Mouse (Mus musculus): ENCODE measurements around the gene Gm28551. TPM values are rescaled to one million over a fixed set of nuclear protein-coding genes. Genes with fewer than 3 reads are reported as not detected.
"Not testable (repeated sequence)": the region's sequence is repeated elsewhere in the genome, so short reads cannot be mapped to it uniquely, and the experiment has no call there.

Gene Gm28551
- total RNA-seq (2021), result not detected
- long read RNA-seq, experiment 1, result 0 reads
- long read RNA-seq, experiment 2, result 0 reads

GRCm38 (mm10) chr1:53352327-53353261, at the start of gene Gm28551, which contains the start of the genes Asdurf and Asnsd1:
Gm28551 (minus strand) TSS chr1:53352667.
Asdurf (minus strand) TSS chr1:53352619.
Asnsd1 (minus strand) TSS chr1:53352752.
- DNase-seq, result peak; percentile 97
- intact Hi-C loops (cut with DNase I; ENCODE audit: low total_unique reads), result no loop called here

GRCm38 (mm10) chr1:53393936-53394760, 41.7 kb upstream of the Gm28551 start:
- DNase-seq, result peak; percentile 22
- intact Hi-C loops (cut with DNase I; ENCODE audit: low total_unique reads), result not testable (repeated sequence)

- no peak for DNase-seq
- intact Hi-C loops (cut with DNase I; ENCODE audit: low total_unique reads), result no loop called here
Measured at GRCm38 (mm10) chr1:53388762-53389161, 36.3 kb upstream of the Gm28551 start.

- intact Hi-C loops (cut with DNase I; ENCODE audit: low total_unique reads), result no loop called here
Measured at GRCm38 (mm10) chr1:53384085-53384688, 31.7 kb upstream of the Gm28551 start.

GRCm38 (mm10) chr1:53377731-53378130, 25.3 kb upstream of the Gm28551 start:
- no peak for DNase-seq
- intact Hi-C loops (cut with DNase I; ENCODE audit: low total_unique reads), result no loop called here

More at GRCm38 (mm10) chr1:53384085-53384688, 31.7 kb upstream of the Gm28551 start:
- no peak for DNase-seq

- not testable (repeated sequence) for DNase-seq
Measured at GRCm38 (mm10) chr1:53375965-53376364, 23.5 kb upstream of the Gm28551 start.

GRCm38 (mm10) chr1:53358988-53359387, 6.5 kb upstream of the Gm28551 start:
- intact Hi-C loops (cut with DNase I; ENCODE audit: low total_unique reads), result no loop called here
- DNase-seq, result no peak

More at GRCm38 (mm10) chr1:53375965-53376364, 23.5 kb upstream of the Gm28551 start:
- intact Hi-C loops (cut with DNase I; ENCODE audit: low total_unique reads), result not testable (repeated sequence)

GRCm38 (mm10) chr1:53341071-53341470, 11.4 kb downstream of the Gm28551 start:
- DNase-seq, result no peak
- intact Hi-C loops (cut with DNase I; ENCODE audit: low total_unique reads), result no loop called here

GRCm38 (mm10) chr1:53337403-53337802, 15.1 kb downstream of the Gm28551 start:
- intact Hi-C loops (cut with DNase I; ENCODE audit: low total_unique reads); DNase-seq: not testable (repeated sequence)

GRCm38 (mm10) chr1:53335465-53335864, 17.0 kb downstream of the Gm28551 start:
- DNase-seq, result no peak
- intact Hi-C loops (cut with DNase I; ENCODE audit: low total_unique reads), result no loop called here

- DNase-seq; intact Hi-C loops (cut with DNase I; ENCODE audit: low total_unique reads): not testable (repeated sequence)
Measured at GRCm38 (mm10) chr1:53333527-53333926, 18.9 kb downstream of the Gm28551 start.

- intact Hi-C loops (cut with DNase I; ENCODE audit: low total_unique reads), result no loop called here
- no peak for DNase-seq
Measured at GRCm38 (mm10) chr1:53324827-53325494, 27.5 kb downstream of the Gm28551 start.

GRCm38 (mm10) chr1:53324277-53324676, 28.2 kb downstream of the Gm28551 start:
- intact Hi-C loops (cut with DNase I; ENCODE audit: low total_unique reads), result no loop called here
- DNase-seq, result no peak

GRCm38 (mm10) chr1:53323254-53323653, 29.2 kb downstream of the Gm28551 start:
- intact Hi-C loops (cut with DNase I; ENCODE audit: low total_unique reads), result no loop called here
- DNase-seq, result no peak

GRCm38 (mm10) chr1:53321662-53322344, 30.7 kb downstream of the Gm28551 start:
- intact Hi-C loops (cut with DNase I; ENCODE audit: low total_unique reads), result no loop called here

GRCm38 (mm10) chr1:53312989-53313967, 39.2 kb downstream of the Gm28551 start, which contains the start of gene Osgepl1:
Osgepl1 (plus strand) TSS chr1:53313624.
- peak; percentile 84 for DNase-seq
- intact Hi-C loops (cut with DNase I; ENCODE audit: low total_unique reads), result no loop called here

More at GRCm38 (mm10) chr1:53321662-53322344, 30.7 kb downstream of the Gm28551 start:
- DNase-seq, result no peak

- DNase-seq, result no peak
- intact Hi-C loops (cut with DNase I; ENCODE audit: low total_unique reads), result no loop called here
Measured at GRCm38 (mm10) chr1:53300506-53300905, 52.0 kb downstream of the Gm28551 start.

All from gastrocnemius, postnatal 14 days (tissue).